10 mouse cellular contexts compared by ENCODE assay signal in genomic region chr7:98082376-98082775, GRCm38 (mm10). TPM values are rescaled to one million over a fixed set of nuclear protein-coding genes. Genes with fewer than 3 reads are reported as not detected.
DNase-seq lines count a peak whose midpoint lies in the region; ATAC-seq lines count a peak whose summit lies in the region.
"Had no signal": no experiment of that assay in that cellular context is flagged by ENCODE, and none has a peak within 500 bp of the region (broad histone marks: within the 10 kb centered on the region; RNA-seq: fewer than 3 reads in every experiment).

No protein-coding gene starts in this region.

- no peaks in the 10 kb centered on the region for H3K27me3 ChIP-seq in kidney, embryonic 14.5 days (ENCODE audit: control insufficient read depth, insufficient read depth, low read length)
- no peaks in the 10 kb centered on the region for H3K27me3 ChIP-seq in neural tube, embryonic 12.5 days (replicated peaks)
- H3K27me3 ChIP-seq in neural tube, embryonic 15.5 days (replicated peaks) = no peaks in the 10 kb centered on the region
- H3K27me3 ChIP-seq in hindbrain, embryonic 12.5 days = no peaks in the 10 kb centered on the region
- no peaks in the 10 kb centered on the region for H3K27me3 ChIP-seq in stomach, embryonic 16.5 days (ENCODE audit: control insufficient read depth, insufficient read depth, low read length)

- H3K9ac ChIP-seq in kidney, embryonic 14.5 days (ENCODE audit: low read depth, low read length) = no peak overlapping the region
- H3K9ac ChIP-seq in neural tube, embryonic 12.5 days = 0 out of 2 replicates have a peak overlapping the region, but pooled peaks have one; percentile 17
- no peak overlapping the region for H3K9ac ChIP-seq in neural tube, embryonic 15.5 days (replicated peaks)
- H3K9ac ChIP-seq in hindbrain, embryonic 12.5 days = 0 out of 2 replicates have a peak overlapping the region, but pooled peaks have one; percentile 5
- peak overlapping the region; percentile 42; the same call in 1 of the 2 replicates for H3K9ac ChIP-seq in stomach, embryonic 16.5 days (ENCODE audit: low read length)

- ATAC-seq in kidney, embryonic 14.5 days (ENCODE audit: low FRiP score, low TSS enrichment) = peak; percentile 32; the same call in 1 of the 2 replicates
- peak; percentile 73 for ATAC-seq in neural tube, embryonic 12.5 days (ENCODE audit: low FRiP score, low read depth)
- ATAC-seq in neural tube, embryonic 15.5 days (ENCODE audit: low FRiP score) = no peak
- ATAC-seq in hindbrain, embryonic 12.5 days (ENCODE audit: low FRiP score) = peak; percentile 76
- ATAC-seq in stomach, embryonic 16.5 days (ENCODE audit: insufficient read depth, low FRiP score) = no peak
- ATAC-seq: intestine, embryonic 16.5 days had no signal

- no peak overlapping the region for H3K4me2 ChIP-seq in kidney, embryonic 14.5 days (replicated peaks; ENCODE audit: low read depth, low read length)
- no peak overlapping the region for H3K4me2 ChIP-seq in neural tube, embryonic 12.5 days (replicated peaks)
- no peak overlapping the region for H3K4me2 ChIP-seq in neural tube, embryonic 15.5 days
- no peak overlapping the region for H3K4me2 ChIP-seq in hindbrain, embryonic 12.5 days (replicated peaks)
- H3K4me2 ChIP-seq in stomach, embryonic 16.5 days (ENCODE audit: low read depth, low read length) = no peak overlapping the region

- no peaks in the 10 kb centered on the region; the same call in 1 of the 2 replicates for H3K36me3 ChIP-seq in kidney, embryonic 14.5 days (ENCODE audit: control insufficient read depth, insufficient read depth, low read length)
- H3K36me3 ChIP-seq in neural tube, embryonic 12.5 days = peaks cover 3% of the 10 kb centered on the region; the same call in 1 of the 2 replicates
- peaks cover 10% of the 10 kb centered on the region for H3K36me3 ChIP-seq in neural tube, embryonic 15.5 days
- peaks cover 4% of the 10 kb centered on the region; the same call in 1 of the 2 replicates for H3K36me3 ChIP-seq in hindbrain, embryonic 12.5 days
- H3K36me3 ChIP-seq in stomach, embryonic 16.5 days (ENCODE audit: control insufficient read depth, insufficient read depth, low read length) = no peaks in the 10 kb centered on the region

- no peak for DNase-seq in kidney, postnatal 25 days
- no peak for DNase-seq in frontal cortex, postnatal 36 days (ENCODE audit: low spot score in 2 of 2)
- no peak for DNase-seq in layer of hippocampus, postnatal 25 days (ENCODE audit: extremely low spot score in 1 of 2, low spot score in 1 of 2)
- DNase-seq: cerebellum, postnatal 36 days had no signal

- 0 out of 2 replicates have a peak, but pooled peaks cover 5% of the 10 kb centered on the region for H3K4me1 ChIP-seq in kidney, embryonic 14.5 days (ENCODE audit: control insufficient read depth, insufficient read depth, low read length)
- H3K4me1 ChIP-seq in neural tube, embryonic 12.5 days = peaks cover 24% of the 10 kb centered on the region
- peaks cover 8% of the 10 kb centered on the region; the same call in 1 of the 2 replicates for H3K4me1 ChIP-seq in neural tube, embryonic 15.5 days
- H3K4me1 ChIP-seq in hindbrain, embryonic 12.5 days = peaks cover 28% of the 10 kb centered on the region
- peaks cover 9% of the 10 kb centered on the region; the same call in 1 of the 2 replicates for H3K4me1 ChIP-seq in stomach, embryonic 16.5 days (ENCODE audit: control insufficient read depth, insufficient read depth, low read length)

- no peak overlapping the region for H3K4me3 ChIP-seq in kidney, embryonic 14.5 days (ENCODE audit: low read length)
- H3K4me3 ChIP-seq in neural tube, embryonic 12.5 days = no peak overlapping the region
- no peak overlapping the region for H3K4me3 ChIP-seq in neural tube, embryonic 15.5 days (replicated peaks)
- no peak overlapping the region for H3K4me3 ChIP-seq in hindbrain, embryonic 12.5 days
- no peak overlapping the region for H3K4me3 ChIP-seq in stomach, embryonic 16.5 days (replicated peaks; ENCODE audit: low read length)

- 18% methylated on average over 5 of the region's 5 CpGs for whole genome bisulfite sequencing in kidney, embryonic 14.5 days
- WGBS in neural tube, embryonic 12.5 days = 13% methylated on average over 5 of the region's 5 CpGs
- WGBS in neural tube, embryonic 15.5 days = 9% methylated on average over 5 of the region's 5 CpGs
- 15% methylated on average over 5 of the region's 5 CpGs for WGBS in hindbrain, embryonic 12.5 days
- 28% methylated on average over 5 of the region's 5 CpGs for WGBS in stomach, embryonic 16.5 days

- no peaks in the 10 kb centered on the region for H3K9me3 ChIP-seq in kidney, embryonic 14.5 days (ENCODE audit: control insufficient read depth, low read length)
- H3K9me3 ChIP-seq in neural tube, embryonic 12.5 days = no peaks in the 10 kb centered on the region
- H3K9me3 ChIP-seq in neural tube, embryonic 15.5 days (replicated peaks) = no peaks in the 10 kb centered on the region
- H3K9me3 ChIP-seq in hindbrain, embryonic 12.5 days (replicated peaks) = no peaks in the 10 kb centered on the region
- no peaks in the 10 kb centered on the region for H3K9me3 ChIP-seq in stomach, embryonic 16.5 days (replicated peaks; ENCODE audit: control insufficient read depth, low read length)

- H3K27ac ChIP-seq in kidney, embryonic 14.5 days (ENCODE audit: low read depth, low read length) = no peak overlapping the region
- H3K27ac ChIP-seq in neural tube, embryonic 12.5 days = no peak overlapping the region
- no peak overlapping the region for H3K27ac ChIP-seq in neural tube, embryonic 15.5 days (replicated peaks)
- no peak overlapping the region for H3K27ac ChIP-seq in hindbrain, embryonic 12.5 days
- H3K27ac ChIP-seq in stomach, embryonic 16.5 days (ENCODE audit: low read length) = no peak overlapping the region

RNA-seq across cellular contexts. Expression of gene Myo7a, which starts 36.9 kb away (rescaled TPM):
- 7.9 and 15.4 TPM in 2 replicates for polyA plus RNA-seq in kidney, embryonic 14.5 days (2014; fragmentation: Nextera tagmentation; extraction: Ambion mirVana)
- polyA plus RNA-seq in neural tube, embryonic 12.5 days (2016; fragmentation: Nextera tagmentation; extraction: Ambion mirVana) = 15.1 and 15.8 TPM in 2 replicates
- polyA plus RNA-seq in neural tube, embryonic 15.5 days (2015; fragmentation: Nextera tagmentation; extraction: Ambion mirVana) = 14.4 and 16.0 TPM in 2 replicates
- polyA plus RNA-seq in hindbrain, embryonic 12.5 days (2016; fragmentation: Nextera tagmentation; extraction: Ambion mirVana) = 21.9 and 22.5 TPM in 2 replicates
- polyA plus RNA-seq in stomach, embryonic 16.5 days (2015; fragmentation: Nextera tagmentation; extraction: Ambion mirVana) = 10.9 and 11.4 TPM in 2 replicates
- total RNA-seq in layer of hippocampus, postnatal 25 days (2021) = 10 to 100 TPM in 1 of 2 experiments, 1 to 10 TPM in 1; 8.6 to 12.1 TPM

Comparison
In these comparisons a context has a peak if more than half of its experiments do, and no peak if none do; other contexts are left out.
1. ATAC-seq: peak in kidney, embryonic 14.5 days (single experiment), neural tube, embryonic 12.5 days (single experiment) and hindbrain, embryonic 12.5 days (single experiment); none in neural tube, embryonic 15.5 days (single experiment) and stomach, embryonic 16.5 days (single experiment).
2. H3K9ac ChIP-seq: peak in neural tube, embryonic 12.5 days (single experiment), hindbrain, embryonic 12.5 days (single experiment) and stomach, embryonic 16.5 days (single experiment); none in kidney, embryonic 14.5 days (single experiment) and neural tube, embryonic 15.5 days (single experiment).